Mouse (Mus musculus) layer of hippocampus, postnatal 36 days (tissue): ENCODE measurements around the gene Diras1. TPM values are rescaled to one million over a fixed set of nuclear protein-coding genes. Genes with fewer than 3 reads are reported as not detected.

Source experiments
- DNase-seq, 2 experiments: peaks; one replicate each; pipeline ENCODE4 v3.0.0; 2022
- total RNA-seq, 2 experiments: library from RNA; stranded (reverse); gene quantifications; 2 replicates each; pipeline ENCODE4 v1.2.3; 2021

Gene Diras1
- total RNA-seq, 2 experiments from 2014 or later, result 96.5 to 98.1 TPM

- DNase-seq, result no peak
Observed at GRCm38 (mm10) chr10:80970159-80970558, 55.3 kb downstream of the Diras1 start.

Other genes starting within 250 kb of the Diras1 start
- gene Sf3a2, start 227.5 kb downstream of the Diras1 start, total RNA-seq, result 10 to 100 TPM; 43.8 to 47.1 TPM
- 10 to 100 TPM; 73.8 to 74.5 TPM for gene Plekhj1, start 227.0 kb downstream of the Diras1 start, total RNA-seq
- 1 to 10 TPM; 3.9 to 4.2 TPM for gene Amh, start 220.4 kb downstream of the Diras1 start, total RNA-seq
- gene Jsrp1, start 212.2 kb downstream of the Diras1 start, total RNA-seq, result 1 to 10 TPM; 2.3 to 2.5 TPM
- gene Oaz1, start 199.0 kb downstream of the Diras1 start, total RNA-seq, result 100 to 1,000 TPM; 484 to 486 TPM
- gene Lingo3, start 181.6 kb downstream of the Diras1 start, total RNA-seq, result 10 to 100 TPM; 40.1 to 47.7 TPM
- 10 to 100 TPM; 40.0 to 47.7 TPM for gene Lsm7, start 170.5 kb downstream of the Diras1 start, total RNA-seq
- 10 to 100 TPM; 56.0 to 67.0 TPM for gene Sppl2b, start 170.4 kb downstream of the Diras1 start, total RNA-seq
- gene Tmprss9, start 153.8 kb downstream of the Diras1 start, total RNA-seq, result under 1 TPM; 0.15 to 0.40 TPM
- 100 to 1,000 TPM; 142 to 144 TPM for gene Timm13, start 124.7 kb downstream of the Diras1 start, total RNA-seq
- gene Lmnb2, start 107.4 kb downstream of the Diras1 start, total RNA-seq, result 10 to 100 TPM; 19.6 to 19.7 TPM
- gene Gadd45b, start 95.6 kb downstream of the Diras1 start, total RNA-seq, result 10 to 100 TPM; 17.7 to 19.1 TPM
- gene Gng7, start 10.7 kb downstream of the Diras1 start, total RNA-seq, result 100 to 1,000 TPM; 161 to 175 TPM
- 10 to 100 TPM; 69.6 to 71.4 TPM for gene Slc39a3, start 11.8 kb upstream of the Diras1 start, total RNA-seq
- 100 to 1,000 TPM; 174 to 175 TPM for gene Sgta, start 34.5 kb upstream of the Diras1 start, total RNA-seq
- gene Thop1, start 44.4 kb upstream of the Diras1 start, total RNA-seq, result 10 to 100 TPM; 48.9 to 55.3 TPM
- under 1 TPM; 0.52 to 0.71 TPM for gene Creb3l3, start 73.2 kb upstream of the Diras1 start, total RNA-seq
- gene Map2k2, start 80.3 kb upstream of the Diras1 start, total RNA-seq, result 100 to 1,000 TPM; 132 to 141 TPM
- 100 to 1,000 TPM; 109 to 116 TPM for gene Zbtb7a, start 109.6 kb upstream of the Diras1 start, total RNA-seq
- 10 to 100 TPM; 26.2 to 29.8 TPM for gene Pias4, start 142.3 kb upstream of the Diras1 start, total RNA-seq
- gene Eef2, start 151.0 kb upstream of the Diras1 start, total RNA-seq, result 100 to 1,000 TPM; 868 to 892 TPM
- gene Dapk3, start 157.3 kb upstream of the Diras1 start, total RNA-seq, result 10 to 100 TPM; 65.6 to 77.8 TPM
- gene 4930442H23Rik, start 158.2 kb upstream of the Diras1 start, total RNA-seq, result not detected
- gene Nmrk2, start 176.4 kb upstream of the Diras1 start, total RNA-seq, result under 1 TPM; 0.20 to 0.25 TPM
- gene Atcay, start 205.2 kb upstream of the Diras1 start, total RNA-seq, result 100 to 1,000 TPM; 150 TPM
- 10 to 100 TPM; 65.7 to 70.0 TPM for gene Zfr2, start 207.5 kb upstream of the Diras1 start, total RNA-seq
- gene Matk, start 227.3 kb upstream of the Diras1 start, total RNA-seq, result 100 to 1,000 TPM; 227 to 236 TPM
- 10 to 100 TPM; 32.3 to 36.0 TPM for gene Mrpl54, start 241.3 kb upstream of the Diras1 start, total RNA-seq
- gene Apba3, start 241.3 kb upstream of the Diras1 start, total RNA-seq, result 10 to 100 TPM; 39.3 to 56.0 TPM